Mouse (Mus musculus) CD4-positive, CD25-positive, alpha-beta regulatory T cell, adult 2 months (primary cell): ENCODE measurements around the gene Katnal1.
A peak's percentile ranks its signal among the peaks of the same experiment; 100 is the strongest.

ENCODE experiments used
- DNase-seq: peaks from one replicate; pipeline ENCODE4 v3.0.0-alpha.2; 2012; ENCODE audit warnings: low read depth, low spot score

Gene Katnal1

DNA sequence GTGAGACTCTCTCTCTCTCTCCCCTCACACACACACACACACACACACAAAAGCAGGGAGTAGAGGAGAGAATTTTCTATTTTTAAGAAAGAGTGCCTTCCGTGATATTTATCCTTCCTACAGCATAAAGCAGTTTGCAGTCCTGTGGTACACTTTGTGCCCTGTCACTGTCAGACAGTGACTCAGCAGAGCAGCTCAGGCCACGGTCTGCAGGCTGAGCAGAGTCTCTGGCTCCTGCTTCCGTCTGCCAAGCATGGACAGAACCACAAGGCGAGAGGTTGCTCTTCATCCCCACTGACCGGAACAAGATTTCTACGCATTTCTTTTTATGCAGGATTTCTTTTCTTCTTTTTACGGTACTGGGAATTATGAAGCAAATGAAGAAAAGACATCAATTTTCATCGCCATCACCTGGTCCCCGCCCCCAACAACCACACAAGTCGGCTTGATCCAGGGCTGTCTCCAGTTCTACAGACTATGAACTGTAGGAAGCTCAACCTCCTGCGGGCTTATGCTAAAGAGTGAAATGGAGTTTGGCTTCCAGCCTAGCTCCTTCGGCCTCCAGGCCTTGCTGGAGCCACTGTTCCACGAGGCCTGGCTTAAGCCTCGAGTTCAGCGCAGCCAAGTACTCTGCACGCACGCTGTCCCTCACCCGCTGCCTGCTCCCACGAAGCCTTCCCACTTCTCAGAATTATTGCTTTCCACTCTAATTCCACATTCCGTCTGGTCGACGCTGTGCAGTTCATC lies 25.4 kb upstream of the Katnal1 start:
- DNase-seq: no peak

DNA sequence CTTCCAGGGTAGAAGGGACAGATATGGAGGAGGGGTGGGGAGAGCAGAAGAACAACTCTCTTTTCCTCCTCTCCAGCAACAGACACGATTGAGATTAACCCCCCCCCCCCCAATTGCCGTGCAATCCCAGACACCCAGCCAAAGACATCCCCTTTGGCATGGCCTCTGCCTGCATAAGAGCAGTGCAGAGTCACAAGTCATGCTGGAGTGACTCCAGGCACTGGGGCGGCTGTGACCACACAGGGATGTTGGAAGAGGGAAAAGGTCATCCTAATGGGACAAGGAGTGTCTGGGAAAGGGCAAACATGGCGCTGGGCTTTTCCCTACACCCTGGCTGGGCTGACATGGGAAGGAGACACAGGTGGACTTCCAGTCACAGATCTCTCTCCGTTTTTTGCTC lies 24.0 kb upstream of the Katnal1 start:
- DNase-seq: no peak

DNA sequence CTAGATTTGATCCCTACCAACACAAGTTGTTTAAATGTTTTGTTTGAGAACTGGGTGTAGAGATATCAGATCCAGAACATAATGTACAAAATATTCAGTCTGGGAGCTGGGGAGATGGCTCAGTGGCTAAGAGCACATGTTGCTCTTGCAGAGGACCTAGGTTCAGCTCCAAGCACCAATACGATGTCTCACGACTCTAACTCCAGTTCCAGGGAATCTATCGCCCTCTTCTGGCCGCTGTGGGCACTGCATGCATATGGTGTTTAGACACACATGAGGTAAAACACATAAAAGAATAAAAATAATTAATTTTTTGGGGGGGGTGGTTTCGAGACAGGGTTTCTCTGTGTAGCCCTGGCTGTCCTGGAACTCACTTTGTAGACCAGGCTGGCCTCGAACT lies 23.3 kb upstream of the Katnal1 start:
- peak; percentile 81 for DNase-seq

DNA sequence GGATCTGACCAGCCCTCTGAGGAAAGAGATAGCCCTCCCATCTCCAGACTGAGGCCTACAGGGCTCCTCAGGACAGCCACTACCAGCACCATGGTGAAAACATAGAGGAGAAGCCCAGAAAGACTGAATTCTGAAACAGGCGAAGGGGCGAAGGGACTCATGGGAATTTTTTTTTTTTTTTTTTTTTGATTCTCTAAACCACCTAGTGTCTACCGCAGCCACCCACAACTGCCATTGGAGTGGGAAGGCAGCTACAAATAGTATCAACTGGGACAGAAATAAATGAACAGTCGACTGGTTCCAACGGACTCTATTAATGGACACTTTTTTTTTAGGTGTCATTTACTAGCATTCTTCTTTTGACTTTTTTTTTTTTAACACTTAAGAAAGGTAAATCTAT lies 22.2 kb upstream of the Katnal1 start:
- no peak for DNase-seq

DNA sequence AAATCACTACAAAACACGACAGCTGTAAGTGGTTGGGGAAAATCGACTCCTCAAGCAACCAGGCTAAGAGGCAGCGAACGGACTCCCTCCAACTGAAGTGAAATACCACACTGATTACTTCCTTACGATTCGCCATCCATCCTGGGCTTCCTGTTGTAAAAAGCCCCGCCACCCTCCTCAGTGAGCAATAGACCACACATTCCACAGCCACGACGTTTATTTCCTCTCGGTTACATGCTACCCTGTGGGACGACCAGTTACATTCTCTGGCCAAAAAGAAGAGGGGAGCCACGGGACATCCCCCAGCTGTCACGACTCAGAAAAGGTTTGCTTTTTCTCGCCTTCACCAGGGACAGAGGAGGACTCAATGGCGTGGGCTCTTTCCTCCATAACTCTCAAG lies 20.9 kb upstream of the Katnal1 start:
- DNase-seq: no peak

DNA sequence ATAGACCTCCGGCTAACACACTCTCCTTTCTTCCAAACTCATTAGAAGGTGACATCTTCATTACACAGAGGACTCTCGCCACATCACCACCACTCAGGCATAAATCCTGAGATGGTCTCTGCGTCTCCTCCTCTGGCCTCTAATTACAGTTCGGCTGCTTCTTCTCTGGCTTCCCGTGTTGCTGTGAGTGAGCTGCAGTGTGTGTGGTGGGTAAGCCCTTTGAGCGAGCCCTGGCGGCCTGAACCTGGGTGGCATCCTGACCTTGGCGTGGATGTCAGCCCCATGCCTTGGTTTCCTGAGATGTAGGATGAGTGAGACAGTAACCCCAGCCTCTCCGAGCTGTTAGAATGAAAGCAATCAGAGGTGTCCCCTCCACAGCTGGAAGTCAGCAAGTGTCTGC lies 19.5 kb upstream of the Katnal1 start:
- no peak for DNase-seq

DNA sequence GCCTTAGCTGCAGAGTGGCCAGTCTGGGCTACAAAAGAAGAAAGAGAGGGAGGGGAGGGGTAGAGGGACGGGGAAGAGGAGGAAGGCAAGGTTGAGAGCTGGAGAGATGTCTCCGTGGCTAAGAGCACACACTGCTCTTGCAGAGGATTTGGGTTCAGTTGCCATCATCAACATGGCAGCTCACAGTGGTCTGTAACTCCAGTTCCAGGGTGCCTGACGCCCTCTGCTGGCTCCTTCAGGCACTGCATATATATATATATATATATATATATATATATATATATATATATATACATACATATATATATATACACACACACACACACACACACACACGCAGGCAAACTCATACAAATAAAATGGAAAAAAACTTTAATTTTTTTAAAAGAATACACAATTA lies 18.3 kb upstream of the Katnal1 start:
- peak; percentile 44 for DNase-seq

DNA sequence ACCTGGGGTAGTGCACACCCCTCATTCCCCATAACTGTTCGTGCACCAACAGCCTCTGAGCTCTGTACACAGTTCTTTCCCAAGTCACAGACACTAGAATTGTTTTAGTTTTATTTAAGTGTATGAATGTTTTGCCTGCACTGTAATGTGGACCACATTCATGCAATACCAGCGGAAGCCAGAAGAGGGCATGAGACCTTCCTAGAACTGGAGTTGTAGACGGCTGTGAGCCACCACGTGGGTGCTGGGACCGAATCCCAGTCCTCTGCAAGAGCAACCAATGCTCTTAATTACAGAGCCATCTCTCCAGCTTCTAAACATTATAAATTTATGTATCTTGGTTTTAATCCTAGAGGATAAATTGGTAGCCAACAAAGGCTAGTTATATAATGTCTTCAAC lies 17.7 kb upstream of the Katnal1 start:
- peak; percentile 68 for DNase-seq

DNA sequence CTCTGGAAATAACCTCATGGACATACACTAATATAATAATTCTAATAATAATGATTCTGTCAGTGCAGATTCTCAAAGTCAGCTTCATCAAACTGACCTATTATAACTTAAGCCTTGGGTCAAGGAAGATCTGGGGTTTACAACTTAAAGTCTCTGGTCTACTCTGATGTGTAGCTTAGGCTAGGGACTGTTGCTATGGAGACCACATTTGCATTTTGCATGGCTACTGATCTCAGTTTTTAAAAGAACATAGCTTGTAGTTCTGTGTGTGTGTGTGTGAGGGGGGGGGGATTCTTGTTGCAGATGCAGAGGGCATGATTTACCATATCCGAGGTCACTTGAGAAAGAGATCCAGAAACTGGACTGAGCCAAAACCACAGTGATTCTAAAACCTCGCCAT lies 16.6 kb upstream of the Katnal1 start:
- DNase-seq: no peak

DNA sequence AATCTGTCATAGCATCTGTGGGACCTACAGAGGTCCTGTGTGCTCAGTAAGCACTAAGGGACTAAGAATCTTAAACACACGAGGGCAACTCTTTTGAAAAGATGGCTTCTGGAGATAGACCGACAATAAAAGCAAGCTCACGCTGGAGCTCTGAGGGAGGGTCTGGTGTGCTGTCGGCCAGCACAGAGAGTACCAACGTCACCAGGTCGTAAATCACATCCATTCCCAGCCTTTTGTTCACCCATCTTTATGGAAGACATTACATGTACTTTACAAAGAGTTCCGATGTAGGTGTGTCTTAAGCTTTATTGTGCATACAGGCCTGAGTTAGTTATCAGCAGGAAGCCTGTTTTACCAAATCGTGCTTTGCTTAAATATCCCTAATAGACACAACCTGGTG lies 14.9 kb upstream of the Katnal1 start:
- DNase-seq: no peak

DNA sequence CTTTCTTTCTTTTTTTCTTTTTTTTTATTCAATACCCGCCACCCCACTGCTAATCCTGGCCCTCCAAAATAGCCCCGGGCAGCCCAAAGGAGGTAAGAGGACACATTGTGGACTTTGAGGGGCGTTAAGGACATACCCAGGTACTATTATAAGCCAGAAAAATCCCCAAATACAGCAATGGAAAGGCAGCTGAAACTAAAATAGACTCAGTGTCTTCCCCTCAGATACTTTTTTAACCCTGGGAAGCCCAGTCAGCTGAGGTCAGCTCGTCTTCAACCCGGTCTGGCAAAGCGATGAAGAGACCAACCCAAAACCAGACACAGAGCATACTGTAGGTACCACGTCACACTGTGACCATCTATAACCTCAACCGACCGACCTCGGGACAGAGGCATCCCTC lies 14.3 kb upstream of the Katnal1 start:
- no peak for DNase-seq

DNA sequence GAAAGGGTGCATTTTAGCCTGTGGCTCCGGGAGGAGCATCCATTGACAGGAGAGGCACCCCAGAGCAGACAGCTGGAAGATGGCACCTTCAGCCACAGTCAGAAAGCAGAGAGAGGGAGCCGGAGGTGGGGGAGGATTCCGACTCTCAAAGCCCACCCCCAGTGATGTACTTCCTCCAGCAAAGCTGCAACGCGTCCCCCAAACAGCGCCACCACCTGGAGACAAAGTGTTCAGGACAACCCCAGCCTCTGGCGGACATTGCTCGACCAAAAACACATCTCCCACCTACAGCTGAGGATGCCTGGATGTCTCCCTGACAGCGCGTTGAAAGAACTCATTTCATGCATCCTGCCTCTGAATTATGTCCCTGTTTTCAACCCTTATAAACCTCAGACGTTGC lies 13.8 kb upstream of the Katnal1 start:
- DNase-seq: no peak

DNA sequence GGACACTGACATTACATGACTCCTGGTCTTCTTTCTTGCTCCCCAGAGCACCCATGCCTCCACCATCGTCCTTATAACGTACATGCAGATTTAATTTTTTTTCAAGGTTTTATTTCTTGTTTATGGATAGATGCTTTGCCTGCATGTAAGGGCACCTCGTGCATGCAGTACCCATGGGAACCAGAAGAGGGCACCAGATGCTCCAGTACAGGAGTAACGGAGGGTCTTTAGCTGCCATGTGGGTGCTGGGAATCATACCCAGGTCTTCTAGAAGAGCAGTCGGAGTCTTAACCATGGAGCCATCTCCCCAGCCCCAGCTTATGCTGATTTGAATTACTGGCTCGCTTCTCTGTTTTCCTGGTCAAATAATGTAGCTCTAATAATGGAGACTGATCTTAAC lies 13.2 kb upstream of the Katnal1 start:
- peak; percentile 58 for DNase-seq

DNA sequence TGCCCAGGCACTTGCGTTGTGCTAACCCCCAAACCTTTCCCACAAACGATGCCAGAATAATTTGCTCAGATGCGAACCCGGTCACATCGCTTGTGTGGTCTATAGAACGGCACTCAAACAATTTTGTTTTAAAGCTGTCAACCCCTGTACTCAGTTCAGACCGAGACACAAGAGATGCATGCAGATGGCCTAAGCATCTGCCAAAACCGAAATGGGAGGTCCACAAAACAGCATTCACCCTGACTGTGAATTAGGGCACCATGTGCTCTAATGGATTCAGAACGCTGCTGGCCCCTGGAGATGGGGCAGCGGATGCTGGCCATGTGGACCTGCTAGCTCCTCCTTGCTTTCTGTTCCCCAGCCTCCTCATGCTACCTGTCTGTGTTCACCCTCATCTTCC lies 12.7 kb upstream of the Katnal1 start:
- no peak for DNase-seq

DNA sequence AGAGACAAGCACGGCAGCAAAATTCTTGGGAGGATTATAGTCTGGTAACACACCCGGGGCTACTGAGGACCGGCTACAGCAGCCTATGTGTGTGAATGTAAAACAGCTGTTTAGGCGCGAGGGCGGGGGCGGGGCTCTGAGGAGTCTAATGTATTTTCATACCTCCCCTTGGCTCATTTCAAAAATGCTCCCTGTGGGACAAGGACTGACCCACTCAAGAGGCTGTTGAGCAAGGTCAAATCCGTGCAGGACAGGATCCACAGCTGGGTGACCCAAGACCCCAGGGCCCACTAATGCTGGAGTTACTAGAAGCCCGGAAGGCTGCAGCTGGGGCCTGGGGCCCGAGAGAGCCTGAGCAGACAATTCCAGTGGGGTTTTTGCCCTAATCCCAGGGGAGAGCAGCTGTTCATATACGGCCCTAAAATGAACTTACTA lies 10.8 kb upstream of the Katnal1 start:
- no peak for DNase-seq

DNA sequence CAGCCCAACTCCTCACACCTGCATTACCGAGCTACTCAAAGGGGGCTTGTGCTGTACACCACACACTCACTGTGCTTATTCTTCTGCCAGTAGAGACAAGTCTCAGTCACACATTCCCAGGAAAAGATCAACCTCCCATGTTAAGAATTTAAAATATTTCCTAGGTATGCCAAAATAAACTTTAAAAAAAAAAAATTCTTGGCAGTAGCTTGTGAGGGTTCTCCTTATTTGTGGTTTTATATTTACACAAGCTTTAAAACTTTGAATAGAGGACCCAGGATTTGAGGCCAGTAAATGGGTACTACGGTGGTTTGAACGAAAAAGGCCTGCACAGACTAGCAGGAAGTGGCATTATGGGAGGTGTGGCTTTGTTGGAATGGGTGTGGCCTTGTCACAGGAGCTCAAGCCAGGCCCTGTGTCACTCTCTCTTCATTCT lies 7.4 kb upstream of the Katnal1 start:
- no peak for DNase-seq

DNA sequence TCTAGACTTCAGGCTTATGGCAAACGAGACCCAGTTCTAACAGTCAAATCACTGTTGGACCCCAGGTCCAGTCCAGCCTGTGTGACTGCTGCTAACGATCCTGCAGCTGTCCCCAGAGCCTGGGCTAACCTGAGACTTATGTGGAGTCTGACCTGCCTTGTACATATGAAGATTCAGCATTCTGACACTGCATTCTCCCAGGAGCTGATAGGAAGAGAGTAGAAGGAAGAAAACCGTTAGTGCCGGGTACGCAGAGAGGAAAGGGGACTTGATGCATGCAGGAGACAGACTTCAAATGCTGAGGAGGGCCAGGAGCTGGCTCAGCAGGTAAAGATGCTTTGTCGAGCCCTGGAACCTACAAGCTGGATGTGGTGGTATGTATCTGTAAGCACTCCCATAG lies 6.8 kb upstream of the Katnal1 start:
- DNase-seq: no peak

DNA sequence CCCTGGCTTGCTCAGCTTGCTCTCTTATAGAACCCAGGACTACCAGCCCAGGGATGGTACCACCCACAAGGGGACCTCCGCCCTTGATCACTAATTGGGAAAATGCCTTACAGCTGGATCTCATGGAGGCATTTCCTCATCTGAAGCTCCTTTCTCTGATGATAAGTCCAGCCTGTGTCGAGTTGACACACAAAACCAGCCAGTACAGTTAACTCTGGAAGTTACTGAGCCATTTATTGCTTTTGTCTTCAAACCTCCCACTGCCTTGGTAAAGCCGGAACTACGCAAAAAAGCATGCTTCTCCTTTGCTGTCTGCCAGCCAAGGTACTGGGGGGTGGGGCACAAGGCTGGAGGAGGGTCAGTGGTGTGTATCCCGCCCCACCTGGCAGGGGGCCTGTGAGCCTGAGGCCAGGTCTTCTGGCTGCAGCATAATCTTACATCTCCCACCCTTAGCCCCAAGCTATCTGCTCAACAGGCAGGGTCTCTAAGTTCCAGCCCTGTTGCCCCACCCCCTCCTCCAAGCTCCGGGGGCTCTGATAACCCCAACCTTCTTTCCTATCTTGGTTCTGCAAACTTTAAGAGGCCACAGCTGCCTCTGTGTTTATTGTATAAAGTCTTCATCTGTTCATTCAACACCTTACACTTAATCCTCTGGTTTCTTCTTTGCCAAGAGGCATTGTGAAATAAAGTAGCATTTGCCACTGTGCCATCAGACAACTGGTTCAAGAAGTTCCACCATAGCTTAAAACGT lies 6.1 kb upstream of the Katnal1 start:
- no peak for DNase-seq

DNA sequence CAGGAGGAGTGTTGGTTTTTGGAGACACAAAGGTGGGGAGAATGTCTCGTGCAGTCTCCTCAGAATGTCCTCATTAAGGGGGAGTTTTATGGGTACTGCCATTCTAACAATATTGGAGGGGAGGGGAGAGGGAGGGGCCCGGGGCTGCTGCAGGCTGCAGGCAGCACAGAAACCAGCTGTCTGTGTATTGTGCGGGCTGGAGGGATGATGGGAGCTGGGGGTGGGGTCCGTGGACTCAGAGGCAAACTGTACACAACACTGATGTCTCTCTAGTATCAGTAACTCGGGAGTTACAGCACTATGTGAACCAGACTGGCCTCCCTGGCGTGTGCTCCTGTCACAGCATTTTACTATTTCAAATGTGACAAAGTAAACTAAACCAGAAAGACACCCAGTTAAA lies 5.3 kb upstream of the Katnal1 start:
- DNase-seq: no peak

DNA sequence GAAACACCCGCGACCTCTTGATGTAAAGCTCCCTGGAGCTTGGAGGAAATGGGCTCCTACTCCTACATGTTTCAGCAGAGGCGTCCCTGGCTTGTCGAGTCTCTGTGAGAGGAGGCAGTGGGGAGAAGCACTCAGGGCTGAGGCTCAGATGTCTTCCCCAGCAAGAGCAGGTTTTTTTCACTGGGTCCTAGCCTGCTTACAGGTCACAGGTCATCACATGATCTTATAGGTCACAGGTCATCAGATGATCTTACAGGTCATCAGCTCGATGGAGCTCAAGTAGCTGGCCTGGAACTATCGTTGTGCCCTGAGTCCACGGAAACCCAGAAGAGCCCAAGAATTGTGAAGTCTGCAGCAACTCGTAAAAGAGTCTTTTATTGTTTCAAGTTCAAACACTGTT lies 4.6 kb upstream of the Katnal1 start:
- no peak for DNase-seq

DNA sequence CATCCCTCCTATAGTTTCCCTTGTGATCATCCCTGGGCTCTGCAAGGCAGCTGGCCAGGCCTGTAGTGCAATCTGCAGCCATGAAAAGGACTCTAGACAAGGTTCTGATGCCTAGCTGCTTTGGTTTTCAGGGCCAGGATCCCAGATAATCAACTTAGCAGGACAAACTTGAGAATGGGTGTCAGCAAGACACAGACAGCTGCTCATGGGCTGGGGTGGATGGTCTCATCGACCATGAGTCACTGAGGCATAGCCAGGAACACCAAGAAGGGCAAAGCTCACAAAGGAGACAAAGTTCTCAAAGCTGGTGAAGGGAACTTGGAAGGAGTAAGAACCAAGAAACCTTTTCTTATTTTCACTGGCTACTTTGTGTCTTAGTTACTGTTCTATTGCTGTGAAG lies 2.2 kb upstream of the Katnal1 start:
- no peak for DNase-seq

DNA sequence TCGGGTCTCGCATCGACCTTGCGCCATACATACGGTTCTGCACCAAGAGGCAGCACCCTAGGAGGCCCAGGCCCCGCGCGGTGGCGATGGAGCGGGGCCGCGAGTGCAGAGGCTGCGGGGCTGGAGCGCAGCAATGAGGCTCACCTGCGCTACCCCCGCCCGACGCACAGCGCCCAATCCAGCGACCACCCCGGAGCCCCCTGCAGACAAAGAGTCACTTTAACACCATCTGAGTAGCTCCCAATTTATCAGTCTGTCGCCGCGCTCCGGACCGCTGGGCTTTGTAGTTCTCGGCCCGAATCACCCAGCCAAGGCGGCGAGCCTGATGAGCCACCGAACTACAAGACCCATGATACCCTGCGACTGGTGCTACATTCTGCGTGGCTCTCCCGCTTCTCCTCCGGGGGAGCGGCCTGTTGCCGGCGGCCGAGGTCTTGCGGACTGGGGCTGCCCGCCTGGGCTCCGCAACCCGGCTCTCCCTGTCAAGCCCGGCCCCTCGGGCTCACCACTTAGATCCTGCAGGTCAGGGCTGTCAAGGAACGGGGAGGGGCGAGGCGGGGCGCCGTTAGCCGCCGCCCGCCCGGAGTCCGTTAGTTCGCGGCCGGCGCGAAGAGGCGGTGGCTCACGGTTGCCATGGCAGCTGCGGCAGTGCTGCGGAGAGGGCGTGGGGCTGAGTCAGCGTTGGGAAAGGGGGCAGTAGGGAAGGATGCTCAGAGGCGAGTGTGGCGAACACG lies 571 bp downstream of the Katnal1 start:
- DNase-seq: peak; percentile 90
